Mouse (Mus musculus) embryonic facial prominence, embryonic 13.5 days (tissue): ENCODE measurements around the gene Rfk. TPM values are rescaled to one million over a fixed set of nuclear protein-coding genes. Genes with fewer than 3 reads are reported as not detected.

Source experiments
- ATAC-seq: fragments of 200-750 bp; cut with Nextera tagmentation; 2 replicates; pipeline ENCODE4 v1.8.0; 2017; ENCODE audit warnings: low read depth; ENCODE audit not compliant: insufficient number of reproducible peaks, insufficient read depth, low FRiP score, low TSS enrichment
- H3K27ac ChIP-seq: fragments of 300-500 bp; sonication (generic); 2 replicates; pipeline ENCODE4 v1.5.1; 2015; ENCODE audit warnings: moderate library complexity, mild to moderate bottlenecking, inconsistent platforms
- H3K27me3 ChIP-seq: fragments of 300-500 bp; sonication (generic); 2 replicates; pipeline ENCODE4 v1.6.1; 2015; ENCODE audit warnings: mild to moderate bottlenecking, inconsistent platforms
- H3K36me3 ChIP-seq: fragments of 300-500 bp; sonication (generic); 2 replicates; pipeline ENCODE4 v1.6.1; 2015; ENCODE audit warnings: mild to moderate bottlenecking, inconsistent platforms
- H3K4me1 ChIP-seq: fragments of 300-500 bp; sonication (generic); 2 replicates; pipeline ENCODE4 v1.6.1; 2015; ENCODE audit warnings: inconsistent platforms
- H3K4me2 ChIP-seq: fragments of 300-500 bp; sonication (generic); 2 replicates; pipeline ENCODE4 v1.6.1; 2015; ENCODE audit warnings: moderate library complexity, mild to moderate bottlenecking, inconsistent platforms
- H3K4me3 ChIP-seq: fragments of 300-500 bp; sonication (generic); 2 replicates; pipeline ENCODE4 v1.5.1; 2015; ENCODE audit warnings: mild to moderate bottlenecking, inconsistent platforms
- H3K9ac ChIP-seq: fragments of 300-500 bp; sonication (generic); 2 replicates; pipeline ENCODE4 v1.6.1; 2015; ENCODE audit warnings: mild to moderate bottlenecking, inconsistent platforms
- H3K9me3 ChIP-seq: fragments of 300-500 bp; sonication (generic); 2 replicates; pipeline ENCODE4 v1.6.1; 2016; ENCODE audit warnings: inconsistent platforms
- WGBS: fragments of 180-500 bp; shearing (Covaris S2); methylation state at CpG from one replicate; pipeline ENCODE4 v1.1.7; 2015; ENCODE audit warnings: mixed read lengths; 5-methylcytosine and 5-hydroxymethylcytosine counted together
- polyA plus RNA-seq: library from polyadenylated mRNA; unstranded; fragments of >200 nt; fragmentation: Nextera tagmentation; extraction: Ambion mirVana; gene quantifications from 2 replicates; pipeline ENCODE4 v1.2.1, GENCODE M21; 2015

The Rfk gene
- polyA plus RNA-seq, 1 experiment from 2014 or later, result 87.2 TPM

GRCm38 (mm10) chr19:17412915-17413459 is 19.1 kb downstream of the Rfk start:
- Histone ChIP-seq H3K9me3 (no peaks in the 10 kb centered on the region), H3K27me3 (no peaks in the 10 kb centered on the region), H3K4me1 (no peaks in the 10 kb centered on the region), H3K4me2 (no peak overlapping the region), H3K36me3 (no peaks in the 10 kb centered on the region), H3K9ac (no peak overlapping the region), H3K4me3 (no peak overlapping the region), H3K27ac (no peak overlapping the region)
- peak; percentile 56; the same call in 1 of the 2 replicates for ATAC-seq
- 33% methylated on average over 4 of the region's 4 CpGs for WGBS

DNA sequence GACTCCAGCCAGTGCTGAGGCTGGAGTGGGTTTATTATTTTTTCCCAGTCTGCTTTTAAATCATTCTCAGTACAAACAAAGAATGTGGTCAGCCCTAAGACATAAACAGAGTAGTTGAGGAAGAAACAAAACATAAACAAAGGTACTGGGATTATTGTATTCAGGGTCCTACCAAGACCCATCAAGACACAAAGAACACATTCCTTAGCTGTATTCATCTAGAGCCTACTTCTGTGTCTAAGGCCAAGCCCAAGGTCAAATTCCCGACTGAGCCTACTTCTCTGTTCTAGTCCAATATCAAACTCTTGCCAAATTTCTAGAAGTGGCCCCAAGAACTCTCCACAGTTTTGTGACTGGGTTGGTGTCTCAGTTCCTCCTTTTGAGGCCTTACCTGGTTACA is 24.0 kb downstream of the Rfk start:
- no peaks in the 10 kb centered on the region for H3K36me3 ChIP-seq
- no peaks in the 10 kb centered on the region for H3K27me3 ChIP-seq
- H3K9me3 ChIP-seq, result no peaks in the 10 kb centered on the region
- H3K27ac ChIP-seq, result no peak overlapping the region
- no peak overlapping the region for H3K9ac ChIP-seq
- ATAC-seq, result no peak
- H3K4me2 ChIP-seq, result no peak overlapping the region
- H3K4me1 ChIP-seq, result 0 out of 2 replicates have a peak, but pooled peaks cover 8% of the 10 kb centered on the region
- no peak overlapping the region for H3K4me3 ChIP-seq
- WGBS, result 63% methylated on average over 1 of the region's 1 CpGs

GRCm38 (mm10) chr19:17423306-17423705 is 29.5 kb downstream of the Rfk start:
- no peak overlapping the region for H3K4me3 ChIP-seq
- no peak for ATAC-seq
- 0 out of 2 replicates have a peak, but pooled peaks cover 8% of the 10 kb centered on the region for H3K4me1 ChIP-seq
- no peak overlapping the region for H3K27ac ChIP-seq
- H3K27me3 ChIP-seq, result no peaks in the 10 kb centered on the region
- 64% methylated on average over 3 of the region's 3 CpGs for WGBS
- no peaks in the 10 kb centered on the region for H3K36me3 ChIP-seq
- no peak overlapping the region for H3K9ac ChIP-seq
- H3K4me2 ChIP-seq, result no peak overlapping the region
- H3K9me3 ChIP-seq, result no peaks in the 10 kb centered on the region

- Histone ChIP-seq H3K27me3 (no peaks in the 10 kb centered on the region), H3K9ac (no peak overlapping the region), H3K4me3 (no peak overlapping the region), H3K9me3 (no peaks in the 10 kb centered on the region), H3K36me3 (no peaks in the 10 kb centered on the region), H3K4me1 (peaks cover 2% of the 10 kb centered on the region; the same call in 1 of the 2 replicates), H3K4me2 (no peak overlapping the region), H3K27ac (no peak overlapping the region)
- 91% methylated on average over 2 of the region's 2 CpGs for WGBS
- no peak for ATAC-seq
These were observed 34.1 kb downstream of the Rfk start for GRCm38 (mm10) chr19:17427824-17428560.

GRCm38 (mm10) chr19:17428561-17428914 is 34.7 kb downstream of the Rfk start:
- no peak for ATAC-seq
- H3K4me2 ChIP-seq, result no peak overlapping the region
- H3K27ac ChIP-seq, result no peak overlapping the region
- no peak overlapping the region for H3K4me3 ChIP-seq
- no peaks in the 10 kb centered on the region for H3K36me3 ChIP-seq
- 82% methylated on average over 2 of the region's 2 CpGs for WGBS
- H3K27me3 ChIP-seq, result no peaks in the 10 kb centered on the region
- peaks cover 4% of the 10 kb centered on the region; the same call in 1 of the 2 replicates for H3K4me1 ChIP-seq
- no peaks in the 10 kb centered on the region for H3K9me3 ChIP-seq
- no peak overlapping the region for H3K9ac ChIP-seq

DNA sequence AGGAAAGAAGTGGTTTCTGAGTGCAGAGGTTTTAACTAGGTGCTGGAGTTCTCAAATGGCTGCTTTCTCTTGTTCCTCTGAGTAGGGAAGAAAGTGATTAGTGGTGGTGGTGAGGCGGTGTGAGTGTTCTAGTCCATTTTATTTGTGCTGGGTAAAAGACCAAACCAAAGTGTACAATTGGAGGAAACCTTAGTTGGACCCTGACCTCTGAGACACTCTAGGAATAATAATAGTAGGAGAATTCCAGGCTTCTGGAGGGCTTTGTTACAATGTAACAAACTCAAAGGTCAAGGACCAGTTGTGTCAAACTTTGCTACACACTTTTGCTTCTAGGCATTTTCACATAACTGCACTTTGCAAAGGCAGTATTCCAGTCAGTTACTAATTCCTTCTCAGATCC is 42.8 kb downstream of the Rfk start:
- 90% methylated on average over 1 of the region's 1 CpGs for WGBS
- no peak for ATAC-seq
- no peak overlapping the region for H3K4me3 ChIP-seq

DNA sequence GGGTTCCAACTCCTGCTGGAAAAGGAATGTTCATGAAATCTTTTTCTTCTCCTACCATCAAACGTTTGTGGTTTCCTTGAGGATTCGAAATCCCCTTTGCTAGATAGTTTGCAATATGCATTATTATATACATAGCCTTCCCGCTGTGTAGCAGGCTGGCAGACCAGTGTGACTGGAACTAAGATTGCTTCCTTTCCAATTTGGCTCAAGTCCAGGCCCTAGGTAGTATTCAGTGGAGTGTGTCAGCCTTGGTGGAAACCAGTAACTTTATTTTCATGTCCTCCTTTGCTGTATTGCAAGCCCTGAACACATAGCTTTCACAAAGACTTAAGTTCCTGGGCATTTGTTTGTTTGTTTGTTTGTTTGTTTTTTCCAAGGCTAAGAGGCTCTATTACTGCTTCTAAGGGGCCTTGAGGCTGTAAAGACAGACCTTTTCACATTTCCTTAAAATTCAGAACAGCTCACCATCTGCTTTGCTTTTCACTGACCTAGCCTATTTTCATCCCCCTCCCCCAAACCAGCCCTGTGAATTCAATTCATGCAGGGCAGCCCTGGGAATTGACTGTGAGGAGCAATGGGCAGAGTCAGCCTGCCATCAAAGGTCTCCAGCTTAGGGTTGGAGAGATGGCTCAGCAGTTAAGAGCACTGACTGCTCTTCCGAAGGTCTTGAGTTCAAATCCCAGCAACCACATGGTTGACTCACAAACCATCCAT is 45.8 kb downstream of the Rfk start:
- Histone ChIP-seq H3K36me3 (no peaks in the 10 kb centered on the region), H3K4me3 (no peak overlapping the region), H3K27ac (peak overlapping the region; percentile 60), H3K4me2 (no peak overlapping the region), H3K9ac (no peak overlapping the region), H3K4me1 (peaks cover 18% of the 10 kb centered on the region), H3K9me3 (no peaks in the 10 kb centered on the region), H3K27me3 (no peaks in the 10 kb centered on the region)
- 31% methylated on average over 4 of the region's 4 CpGs for WGBS
- ATAC-seq, result no peak

More for the DNA sequence above, 42.8 kb downstream of the Rfk start:
- Histone ChIP-seq H3K9me3 (no peaks in the 10 kb centered on the region), H3K27me3 (no peaks in the 10 kb centered on the region), H3K4me1 (peaks cover 22% of the 10 kb centered on the region), H3K27ac (no peak overlapping the region), H3K4me2 (no peak overlapping the region), H3K9ac (no peak overlapping the region), H3K36me3 (no peaks in the 10 kb centered on the region)

DNA sequence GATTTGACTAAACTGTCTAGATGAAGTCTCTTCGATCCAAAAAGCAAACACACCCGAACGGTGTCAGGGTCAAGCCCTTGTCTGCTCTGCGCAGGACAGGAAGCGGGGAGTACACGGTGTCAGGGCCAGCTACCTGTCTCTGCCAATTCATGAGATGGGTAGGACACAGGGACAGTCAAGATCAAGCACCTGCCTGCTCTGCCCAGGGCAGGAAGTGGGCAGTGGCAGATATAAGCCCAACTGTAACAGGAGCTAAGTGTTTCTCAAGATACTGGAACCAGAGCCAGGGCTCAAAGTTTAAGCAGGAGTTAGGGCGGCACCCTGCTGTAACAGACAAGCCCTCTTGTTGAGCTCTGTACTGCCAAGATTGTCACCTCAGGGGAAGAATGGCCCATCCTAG is 49.7 kb downstream of the Rfk start:
- Histone ChIP-seq H3K4me2 (no peak overlapping the region), H3K9ac (no peak overlapping the region), H3K4me1 (peaks cover 17% of the 10 kb centered on the region), H3K9me3 (no peaks in the 10 kb centered on the region), H3K27ac (no peak overlapping the region), H3K27me3 (no peaks in the 10 kb centered on the region), H3K4me3 (no peak overlapping the region), H3K36me3 (no peaks in the 10 kb centered on the region)
- ATAC-seq, result no peak
- 86% methylated on average over 7 of the region's 7 CpGs for WGBS

Other genes starting within 250 kb of the Rfk start
- 3.8 and 3.9 TPM in 2 replicates for gene Gcnt1, start 21.2 kb upstream of the Rfk start, polyA plus RNA-seq